Comparison of ENCODE assay signal across 18 mouse cellular contexts in the genomic region with DNA sequence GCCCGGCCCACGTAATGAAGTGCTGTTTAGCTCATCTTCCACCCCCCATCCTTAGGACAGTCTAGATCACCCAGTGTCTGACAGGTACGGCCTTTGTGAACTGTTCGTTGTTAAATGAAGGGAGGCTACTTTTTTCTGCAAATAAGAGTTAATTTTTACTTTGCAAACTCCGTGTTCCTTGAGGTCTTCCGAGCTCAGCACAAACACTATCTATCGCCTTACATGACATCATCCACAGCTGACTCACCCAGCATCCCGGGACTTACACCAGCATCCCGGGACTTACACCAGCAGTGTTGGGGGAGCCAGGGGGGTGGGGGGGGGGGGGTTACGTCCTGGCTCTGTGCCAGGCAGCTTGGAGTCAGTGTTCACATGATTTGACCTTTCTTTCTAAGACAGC.
DNase-seq lines count a peak whose midpoint lies in the region; ATAC-seq lines count a peak whose summit lies in the region.
"Had no signal": no experiment of that assay in that cellular context is flagged by ENCODE, and none has a peak within 500 bp of the region (broad histone marks: within the 10 kb centered on the region; RNA-seq: fewer than 3 reads in every experiment).

No protein-coding gene starts in this region.

- no peaks in the 10 kb centered on the region for H3K27me3 ChIP-seq in heart, embryonic 10.5 days (ENCODE audit: insufficient read depth, poor library complexity, severe bottlenecking)
- no peaks in the 10 kb centered on the region for H3K27me3 ChIP-seq in kidney, embryonic 16.5 days (ENCODE audit: insufficient read depth, low read length)
- H3K27me3 ChIP-seq: liver, embryonic 13.5 days; stomach, embryonic 15.5 days had no signal

- H3K4me1 ChIP-seq in heart, embryonic 10.5 days = peaks cover 58% of the 10 kb centered on the region
- H3K4me1 ChIP-seq in kidney, embryonic 16.5 days (ENCODE audit: insufficient read depth, low read length) = peaks cover 32% of the 10 kb centered on the region
- H3K4me1 ChIP-seq: limb, embryonic 10.5 days had no signal

- no peak for ATAC-seq in kidney, embryonic 16.5 days (ENCODE audit: low FRiP score, low TSS enrichment)
- ATAC-seq: forebrain, embryonic 16.5 days; hindbrain, embryonic 16.5 days had no signal

- no peak overlapping the region for H3K4me2 ChIP-seq in kidney, embryonic 16.5 days (replicated peaks; ENCODE audit: low read depth, low read length)
- H3K4me2 ChIP-seq: liver, embryonic 13.5 days; stomach, embryonic 15.5 days had no signal

- no peak overlapping the region for H3K4me3 ChIP-seq in heart, embryonic 10.5 days
- no peak overlapping the region for H3K4me3 ChIP-seq in kidney, embryonic 16.5 days (ENCODE audit: low read length)
- H3K4me3 ChIP-seq: limb, embryonic 10.5 days; liver, embryonic 13.5 days; midbrain, embryonic 10.5 days; stomach, embryonic 15.5 days had no signal

- H3K36me3 ChIP-seq in heart, embryonic 10.5 days = peaks cover 26% of the 10 kb centered on the region
- H3K36me3 ChIP-seq in kidney, embryonic 16.5 days (ENCODE audit: insufficient read depth, low read length) = 0 out of 2 replicates have a peak, but pooled peaks cover 4% of the 10 kb centered on the region

- no peak for DNase-seq in heart, embryonic 10.5 days (ENCODE audit: low spot score)
- DNase-seq in heart, postnatal 14 days = no peak
- DNase-seq in kidney, postnatal 14 days = peak; percentile 18
- peak; percentile 76 for DNase-seq in NIH3T3 (ENCODE audit: low read depth)
- DNase-seq in skeletal muscle tissue, adult 2 months (ENCODE audit: low read depth, low spot score) = peak; percentile 71
- no peak for DNase-seq in left cerebral cortex, adult 9 months (ENCODE audit: low spot score in 2 of 2)
- DNase-seq: kidney, postnatal 10 days; liver, embryonic 13.5 days; lung, postnatal 36 days; right cerebral cortex, adult 18-20 months; spleen, adult 18-20 months; thymus, postnatal 14 days had no signal

- intact Hi-C loops in heart, postnatal 14 days (cut with DNase I) = no loop called here

- H3K9me3 ChIP-seq in heart, embryonic 10.5 days = no peaks in the 10 kb centered on the region
- H3K9me3 ChIP-seq in kidney, embryonic 16.5 days (ENCODE audit: low read length) = no peaks in the 10 kb centered on the region
- H3K9me3 ChIP-seq: limb, embryonic 10.5 days; liver, embryonic 13.5 days; stomach, embryonic 15.5 days had no signal

- peak overlapping the region; percentile 59; the same call in 1 of the 2 replicates for H3K27ac ChIP-seq in heart, embryonic 10.5 days
- H3K27ac ChIP-seq in kidney, embryonic 16.5 days (ENCODE audit: low read length) = no peak overlapping the region
- H3K27ac ChIP-seq: limb, embryonic 10.5 days; liver, embryonic 13.5 days; midbrain, embryonic 10.5 days; stomach, embryonic 15.5 days had no signal

- H3K9ac ChIP-seq in kidney, embryonic 16.5 days (replicated peaks; ENCODE audit: low read length) = no peak overlapping the region
- H3K9ac ChIP-seq: liver, embryonic 13.5 days; stomach, embryonic 15.5 days had no signal

- 62% methylated on average over 10 of the region's 10 CpGs for WGBS in heart, embryonic 10.5 days
- 63% methylated on average over 10 of the region's 10 CpGs for WGBS in kidney, embryonic 16.5 days

Comparison
In these comparisons a context has a peak if more than half of its experiments do, and no peak if none do; other contexts are left out.
1. DNase-seq: peak in kidney, postnatal 14 days (single experiment), NIH3T3 (single experiment) and skeletal muscle tissue, adult 2 months (single experiment); none in heart, embryonic 10.5 days (single experiment), heart, postnatal 14 days (0 of 2) and left cerebral cortex, adult 9 months (0 of 2).